Mouse (Mus musculus): ENCODE data around the gene Iqschfp.

GRCm38 (mm10) chr3:68221452-68221851, 329.4 kb downstream of the Iqschfp start:
- TF ChIP-seq POLR2A (IDR thresholded peaks at IDR 0.05; ENCODE audit: control insufficient read depth, low read depth, low read length): no peak
- TF ChIP-seq CTCF (IDR thresholded peaks at IDR 0.05; ENCODE audit: control insufficient read depth, insufficient read depth, insufficient replicate concordance, low read depth, low read length): no peak
